Mouse (Mus musculus) thymus, postnatal 25 days (tissue): ENCODE measurements around the gene 1700123K08Rik.
"Not testable (repeated sequence)": the region's sequence is repeated elsewhere in the genome, so short reads cannot be mapped to it uniquely, and the experiment has no call there.

Experiments used
- DNase-seq: peaks from one replicate; pipeline ENCODE4 v3.0.0; 2022

Gene 1700123K08Rik

GRCm38 (mm10) chr5:138564612-138565011 lies at the start of gene 1700123K08Rik:
1700123K08Rik (minus strand) TSS chr5:138564712.
- DNase-seq = not testable (repeated sequence)

DNA sequence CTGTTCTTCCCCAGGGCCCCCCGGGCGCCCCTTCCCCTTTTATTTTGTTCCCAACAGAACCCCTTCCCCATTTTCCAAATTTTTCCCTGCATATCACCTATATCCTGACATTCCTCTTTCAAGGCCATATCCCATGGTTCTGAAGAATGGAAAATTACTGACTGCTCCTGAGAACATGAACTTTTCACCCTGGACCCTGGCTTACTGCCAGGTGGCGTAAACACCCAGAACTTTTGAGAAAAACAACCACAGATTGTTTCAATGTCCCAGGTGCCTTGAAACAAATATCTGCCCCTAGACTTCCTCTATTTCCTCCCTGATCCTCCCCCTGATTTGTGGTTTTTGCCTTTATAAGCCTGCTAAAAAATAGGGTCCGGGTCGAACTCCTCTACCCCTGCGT lies 22.9 kb upstream of the 1700123K08Rik start:
- no peak for DNase-seq

GRCm38 (mm10) chr5:138571623-138572022 lies 7.1 kb upstream of the 1700123K08Rik start:
- DNase-seq = peak; percentile 54

DNA sequence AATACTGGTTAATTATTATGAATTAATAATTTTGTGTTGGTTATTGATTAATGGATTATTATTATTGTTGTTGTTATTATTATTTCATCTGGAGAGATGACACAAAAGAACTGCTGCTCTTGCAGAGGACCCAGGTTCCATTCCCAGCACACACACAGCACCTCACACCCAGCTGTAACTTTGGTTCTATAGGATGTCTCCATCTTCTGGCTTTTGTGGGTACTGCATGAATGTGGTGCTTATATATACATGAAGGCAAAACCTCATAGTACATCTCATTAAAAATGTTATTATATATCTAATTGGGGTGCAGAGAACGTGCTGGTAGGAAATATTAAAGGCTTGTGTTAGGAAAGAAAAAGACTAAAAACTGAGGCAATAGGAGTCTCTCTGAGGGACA lies 11.8 kb downstream of the 1700123K08Rik start:
- no peak for DNase-seq

DNA sequence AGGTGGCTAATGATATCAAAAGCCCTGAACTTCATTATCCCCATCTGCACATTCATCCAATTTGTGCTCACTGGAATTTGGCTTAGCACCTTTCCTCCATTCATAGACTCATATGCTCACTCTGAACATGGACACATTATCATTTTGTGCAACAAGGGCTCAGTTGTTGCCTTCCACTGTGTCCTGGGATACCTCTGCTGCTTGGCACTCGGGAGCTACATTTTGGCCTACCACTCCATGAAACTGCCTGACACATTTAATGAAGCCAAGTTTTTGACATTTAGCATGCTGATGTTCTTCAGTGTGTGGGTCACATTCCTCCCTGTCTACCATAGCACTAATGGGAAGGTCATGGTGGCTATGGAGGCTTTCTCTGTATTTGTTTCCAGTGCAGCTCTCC lies 32.0 kb downstream of the 1700123K08Rik start:
- no peak for DNase-seq
